Mouse (Mus musculus) liver, embryonic 12.5 days (tissue): ENCODE measurements around the gene Crkl. TPM values are rescaled to one million over a fixed set of nuclear protein-coding genes. Genes with fewer than 3 reads are reported as not detected.
A peak's percentile ranks its signal among the peaks of the same experiment; 100 is the strongest.

Experiments
- ATAC-seq: fragments of 200-750 bp; cut with Nextera tagmentation; 2 replicates; pipeline ENCODE4 v1.8.0; 2017; ENCODE audit warnings: moderate number of reproducible peaks, mild to moderate bottlenecking, moderate library complexity
- H3K27ac ChIP-seq: fragments of 300-500 bp; sonication (generic); 2 replicates; pipeline ENCODE4 v1.5.1; 2016; ENCODE audit warnings: mild to moderate bottlenecking
- H3K27me3 ChIP-seq: fragments of 300-500 bp; sonication (generic); replicated peaks from 2 replicates; pipeline ENCODE4 v1.6.1; 2016; ENCODE audit warnings: mild to moderate bottlenecking, moderate library complexity
- H3K36me3 ChIP-seq: fragments of 300-500 bp; sonication (generic); 2 replicates; pipeline ENCODE4 v1.6.1; 2016; ENCODE audit warnings: mild to moderate bottlenecking, moderate library complexity
- H3K4me1 ChIP-seq: fragments of 300-500 bp; sonication (generic); 2 replicates; pipeline ENCODE4 v1.6.1; 2016
- H3K4me2 ChIP-seq: fragments of 300-500 bp; sonication (generic); 2 replicates; pipeline ENCODE4 v1.6.1; 2016; ENCODE audit warnings: mild to moderate bottlenecking, moderate library complexity
- H3K4me3 ChIP-seq: fragments of 300-500 bp; sonication (generic); 2 replicates; pipeline ENCODE4 v1.5.1; 2016; ENCODE audit warnings: mild to moderate bottlenecking, moderate library complexity
- H3K9ac ChIP-seq: fragments of 300-500 bp; sonication (generic); 2 replicates; pipeline ENCODE4 v1.6.1; 2016; ENCODE audit warnings: mild to moderate bottlenecking, moderate library complexity
- H3K9me3 ChIP-seq: fragments of 300-500 bp; sonication (generic); replicated peaks from 2 replicates; pipeline ENCODE4 v1.6.1; 2016; ENCODE audit warnings: mild to moderate bottlenecking, moderate library complexity
- WGBS: fragments of 180-500 bp; shearing (Covaris S2); methylation state at CpG from one replicate; pipeline ENCODE4 v1.1.7; 2016; ENCODE audit not compliant: insufficient replicate concordance; 5-methylcytosine and 5-hydroxymethylcytosine counted together
- polyA plus RNA-seq: library from polyadenylated mRNA; unstranded; fragments of >200 nt; fragmentation: Nextera tagmentation; extraction: Ambion mirVana; gene quantifications from 2 replicates; pipeline ENCODE4 v1.2.1, GENCODE M21; 2016

Gene Crkl
- polyA plus RNA-seq, 1 experiment from 2014 or later: 41.6 TPM

DNA sequence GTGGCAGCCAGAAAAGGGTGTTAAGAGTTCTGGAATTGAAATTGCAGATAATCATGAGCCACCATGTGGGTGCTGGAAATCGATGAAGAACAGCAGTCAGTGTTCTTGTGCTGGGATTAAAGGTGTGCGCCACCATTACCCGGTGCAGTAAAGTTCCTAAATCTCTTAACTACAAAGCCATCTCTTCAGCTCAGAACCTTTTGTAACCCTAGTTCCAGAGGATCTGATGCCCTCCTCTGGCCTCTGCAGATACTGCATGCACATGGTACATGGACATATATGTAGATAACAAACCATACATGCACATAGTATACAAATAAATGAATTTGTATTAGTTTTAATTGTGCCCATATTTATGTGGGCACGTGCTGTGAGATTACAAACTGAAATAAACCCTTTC is 8.5 kb downstream of the Crkl start:
- Histone ChIP-seq H3K27me3 (no peaks in the 10 kb centered on the region), H3K4me1 (peaks cover 53% of the 10 kb centered on the region), H3K4me3 (no peak overlapping the region), H3K9me3 (no peaks in the 10 kb centered on the region), H3K4me2 (no peak overlapping the region), H3K9ac (no peak overlapping the region), H3K36me3 (peaks cover 60% of the 10 kb centered on the region), H3K27ac (no peak overlapping the region)
- 73% methylated on average over 4 of the region's 4 CpGs for WGBS
- no peak for ATAC-seq

DNA sequence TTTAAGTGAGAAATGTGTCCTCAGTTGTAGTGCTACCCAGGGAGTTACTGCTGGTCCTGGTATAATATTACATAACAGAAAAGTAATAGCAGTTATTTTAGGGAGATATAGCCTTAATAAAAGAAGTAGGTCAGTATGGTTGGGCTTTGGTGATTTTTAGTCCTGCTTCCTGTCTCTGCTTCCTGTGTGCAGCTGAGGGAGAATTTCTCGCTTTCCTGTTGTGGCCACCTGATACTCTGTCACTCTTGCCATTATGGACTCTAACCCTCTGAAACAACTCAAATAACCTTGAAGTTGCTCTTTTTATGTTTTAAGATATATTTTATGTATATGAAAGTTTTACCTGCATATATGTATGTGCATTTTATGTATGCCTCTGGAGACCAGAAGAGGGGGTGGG is 9.8 kb downstream of the Crkl start:
- Histone ChIP-seq H3K27ac (0 out of 2 replicates have a peak overlapping the region, but pooled peaks have one; percentile 13), H3K9me3 (no peaks in the 10 kb centered on the region), H3K4me1 (peaks cover 47% of the 10 kb centered on the region), H3K4me3 (no peak overlapping the region), H3K27me3 (no peaks in the 10 kb centered on the region), H3K36me3 (peaks cover 48% of the 10 kb centered on the region), H3K9ac (no peak overlapping the region), H3K4me2 (peak overlapping the region; percentile 19)
- WGBS: 70% methylated on average over 1 of the region's 1 CpGs
- ATAC-seq: no peak

DNA sequence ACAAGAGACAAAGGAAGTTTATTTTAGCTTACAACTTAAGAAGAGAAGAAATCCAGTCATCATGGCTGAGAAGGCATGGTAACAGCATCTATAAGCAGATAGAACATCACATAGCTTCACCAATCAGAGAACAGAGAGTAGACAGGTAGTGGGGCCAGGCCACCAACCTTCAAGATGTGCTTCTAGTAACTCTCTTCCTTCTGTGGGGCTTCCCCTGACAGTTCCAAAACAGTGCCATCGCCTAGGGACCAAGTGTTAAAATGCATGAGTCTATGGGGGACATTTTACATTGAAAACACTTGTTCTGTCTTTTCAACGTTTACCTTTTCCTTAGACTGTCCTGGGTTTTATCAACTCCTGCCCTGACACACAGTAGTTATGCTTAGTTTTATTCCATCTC is 11.4 kb downstream of the Crkl start:
- 82% methylated on average over 2 of the region's 2 CpGs for WGBS
- H3K4me1 ChIP-seq: peaks cover 36% of the 10 kb centered on the region
- H3K36me3 ChIP-seq: peaks cover 40% of the 10 kb centered on the region
- no peak overlapping the region for H3K4me2 ChIP-seq
- H3K27me3 ChIP-seq: no peaks in the 10 kb centered on the region
- H3K9me3 ChIP-seq: no peaks in the 10 kb centered on the region
- ATAC-seq: no peak
- H3K27ac ChIP-seq: no peak overlapping the region
- no peak overlapping the region for H3K4me3 ChIP-seq
- no peak overlapping the region for H3K9ac ChIP-seq

DNA sequence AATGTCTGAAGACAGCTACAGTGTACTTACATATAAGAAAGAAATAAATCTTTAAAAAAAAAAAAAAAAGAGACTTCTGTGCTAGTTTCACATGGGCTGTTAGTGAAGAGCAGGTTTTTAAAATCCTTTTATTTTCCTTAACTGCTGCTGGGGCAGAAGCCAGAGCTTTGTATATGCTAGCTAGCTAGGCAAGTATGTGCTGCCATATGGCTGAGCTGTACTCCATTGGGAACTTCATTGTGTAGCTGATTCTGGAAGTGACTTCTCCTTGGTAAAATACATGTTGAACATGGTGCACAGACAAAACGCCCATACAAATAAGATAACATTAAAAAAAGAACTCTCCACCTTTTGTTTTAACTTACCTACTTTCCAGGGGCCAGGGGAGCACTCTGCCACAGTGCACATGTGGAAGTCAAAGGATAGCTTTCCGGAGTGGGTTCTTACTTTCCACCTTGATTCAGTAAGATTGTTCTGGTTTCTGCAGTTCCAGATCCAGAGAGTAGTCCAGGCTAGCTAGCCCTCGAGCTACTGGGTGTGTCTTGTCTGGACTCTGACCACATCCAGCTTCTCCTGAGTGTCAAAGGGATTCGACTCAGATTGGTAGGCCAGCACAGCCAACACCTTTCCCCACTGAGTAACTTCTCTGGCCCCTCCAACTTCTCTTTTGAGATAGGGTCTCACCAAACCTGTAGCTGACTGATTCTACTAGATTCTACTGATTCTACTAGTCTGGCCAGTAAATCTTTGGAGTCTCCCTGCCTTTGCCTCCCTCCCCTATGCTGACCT is 15.3 kb downstream of the Crkl start:
- 63% methylated on average over 4 of the region's 4 CpGs for WGBS
- H3K27me3 ChIP-seq: no peaks in the 10 kb centered on the region
- H3K4me2 ChIP-seq: no peak overlapping the region
- H3K4me1 ChIP-seq: peaks cover 15% of the 10 kb centered on the region
- no peak for ATAC-seq
- no peak overlapping the region for H3K9ac ChIP-seq
- peaks cover 53% of the 10 kb centered on the region for H3K36me3 ChIP-seq
- no peak overlapping the region for H3K4me3 ChIP-seq
- H3K9me3 ChIP-seq: no peaks in the 10 kb centered on the region
- H3K27ac ChIP-seq: no peak overlapping the region

GRCm38 (mm10) chr16:17472498-17472897 is 20.7 kb downstream of the Crkl start:
- no peak overlapping the region for H3K9ac ChIP-seq
- H3K4me3 ChIP-seq: no peak overlapping the region
- no peak overlapping the region for H3K27ac ChIP-seq
- H3K27me3 ChIP-seq: no peaks in the 10 kb centered on the region
- H3K4me1 ChIP-seq: peaks cover 11% of the 10 kb centered on the region; the same call in 1 of the 2 replicates
- WGBS: 68% methylated on average over 6 of the region's 6 CpGs
- peaks cover 77% of the 10 kb centered on the region for H3K36me3 ChIP-seq
- no peaks in the 10 kb centered on the region for H3K9me3 ChIP-seq
- H3K4me2 ChIP-seq: no peak overlapping the region
- no peak for ATAC-seq

DNA sequence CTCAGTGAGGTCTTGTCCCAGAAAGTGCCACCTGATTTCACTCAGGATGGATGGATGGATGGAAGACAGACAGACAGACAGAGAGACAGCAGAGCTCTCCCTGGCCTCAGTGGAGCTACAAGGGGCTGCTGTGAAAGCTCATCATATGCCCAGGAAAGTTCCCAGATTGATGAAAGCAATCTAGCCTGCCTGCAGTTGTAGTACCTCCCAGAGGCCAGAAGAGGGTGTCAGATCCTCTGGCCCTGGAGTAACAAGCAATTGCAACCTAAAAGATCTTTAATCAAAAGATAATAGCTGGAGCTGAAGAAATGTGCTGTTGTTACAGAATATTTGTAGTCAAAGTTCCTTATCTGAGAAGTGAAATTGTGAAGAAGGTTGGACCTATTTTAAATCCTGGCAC is 22.3 kb downstream of the Crkl start:
- H3K36me3 ChIP-seq: peaks cover 86% of the 10 kb centered on the region
- no peak overlapping the region for H3K9ac ChIP-seq
- ATAC-seq: no peak
- H3K27me3 ChIP-seq: no peaks in the 10 kb centered on the region
- H3K27ac ChIP-seq: no peak overlapping the region
- H3K4me2 ChIP-seq: no peak overlapping the region
- H3K9me3 ChIP-seq: no peaks in the 10 kb centered on the region
- H3K4me3 ChIP-seq: no peak overlapping the region
- peaks cover 27% of the 10 kb centered on the region for H3K4me1 ChIP-seq

DNA sequence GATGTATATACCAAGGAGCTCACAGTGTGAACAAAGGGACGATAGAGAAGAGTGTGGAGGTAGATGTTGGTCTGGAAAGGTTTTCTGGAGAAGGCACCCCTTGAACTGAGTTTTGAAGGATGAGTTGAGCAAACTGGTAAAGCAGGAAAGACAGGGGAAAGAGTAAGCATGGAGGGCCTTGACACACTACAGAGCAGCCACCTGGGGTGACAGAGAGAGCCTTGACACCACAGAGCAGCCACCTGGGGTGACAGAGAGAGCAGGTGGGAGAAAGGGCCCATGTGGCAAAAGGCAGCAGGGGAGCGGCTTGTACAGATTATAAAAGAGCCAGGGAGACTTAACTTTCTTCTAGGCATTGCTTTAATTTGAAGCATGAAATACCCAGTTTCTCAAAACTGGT is 23.0 kb downstream of the Crkl start:
- Histone ChIP-seq H3K4me1 (peaks cover 32% of the 10 kb centered on the region), H3K36me3 (peaks cover 85% of the 10 kb centered on the region), H3K9ac (no peak overlapping the region), H3K4me2 (no peak overlapping the region), H3K27me3 (no peaks in the 10 kb centered on the region), H3K4me3 (no peak overlapping the region), H3K27ac (no peak overlapping the region), H3K9me3 (no peaks in the 10 kb centered on the region)
- WGBS: 80% methylated on average over 2 of the region's 2 CpGs
- ATAC-seq: no peak

GRCm38 (mm10) chr16:17475326-17475725 is 23.5 kb downstream of the Crkl start:
- no peak for ATAC-seq
- WGBS: 83% methylated on average over 4 of the region's 4 CpGs

DNA sequence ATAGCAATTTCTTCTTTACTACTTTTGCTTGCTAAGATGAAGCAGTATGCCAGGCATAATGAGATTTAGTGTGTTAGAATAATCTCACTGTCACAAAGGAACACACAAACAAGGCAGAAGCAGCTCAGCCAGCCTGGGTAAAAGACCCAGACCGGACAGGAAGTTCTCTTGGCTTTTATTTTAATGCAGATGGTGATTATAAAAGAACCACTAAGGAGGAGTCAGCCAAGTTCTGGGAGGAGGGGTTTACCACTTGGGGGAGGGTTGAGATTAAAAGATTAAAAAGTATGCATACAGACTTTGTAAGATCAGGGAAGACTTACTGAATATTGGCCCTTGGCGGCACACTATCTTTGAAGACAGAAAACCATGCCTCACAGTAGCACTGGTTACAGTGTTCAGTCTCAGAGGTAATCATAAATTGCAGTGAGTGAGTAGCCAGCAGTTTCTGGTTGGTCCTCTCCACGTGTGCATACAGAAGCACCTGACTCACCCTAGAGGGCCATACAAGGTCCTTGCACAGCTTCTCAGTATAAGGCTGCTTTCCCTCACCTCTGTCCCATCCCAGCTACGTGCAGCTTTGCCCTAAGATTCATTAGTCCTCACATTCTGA is 26.6 kb downstream of the Crkl start:
- H3K4me3 ChIP-seq: no peak overlapping the region
- H3K4me2 ChIP-seq: no peak overlapping the region
- H3K27ac ChIP-seq: no peak overlapping the region; the same call in 1 of the 2 replicates
- peak; percentile 45 for ATAC-seq
- no peaks in the 10 kb centered on the region for H3K27me3 ChIP-seq
- no peaks in the 10 kb centered on the region for H3K9me3 ChIP-seq
- H3K36me3 ChIP-seq: peaks cover 68% of the 10 kb centered on the region
- H3K9ac ChIP-seq: no peak overlapping the region
- WGBS: 59% methylated on average over 4 of the region's 4 CpGs
- peaks cover 51% of the 10 kb centered on the region for H3K4me1 ChIP-seq

More at GRCm38 (mm10) chr16:17475326-17475725, 23.5 kb downstream of the Crkl start:
- H3K9ac ChIP-seq: no peak overlapping the region
- H3K4me1 ChIP-seq: peaks cover 37% of the 10 kb centered on the region
- H3K27ac ChIP-seq: no peak overlapping the region
- H3K4me3 ChIP-seq: no peak overlapping the region
- H3K27me3 ChIP-seq: no peaks in the 10 kb centered on the region
- H3K4me2 ChIP-seq: no peak overlapping the region
- no peaks in the 10 kb centered on the region for H3K9me3 ChIP-seq
- peaks cover 82% of the 10 kb centered on the region for H3K36me3 ChIP-seq

DNA sequence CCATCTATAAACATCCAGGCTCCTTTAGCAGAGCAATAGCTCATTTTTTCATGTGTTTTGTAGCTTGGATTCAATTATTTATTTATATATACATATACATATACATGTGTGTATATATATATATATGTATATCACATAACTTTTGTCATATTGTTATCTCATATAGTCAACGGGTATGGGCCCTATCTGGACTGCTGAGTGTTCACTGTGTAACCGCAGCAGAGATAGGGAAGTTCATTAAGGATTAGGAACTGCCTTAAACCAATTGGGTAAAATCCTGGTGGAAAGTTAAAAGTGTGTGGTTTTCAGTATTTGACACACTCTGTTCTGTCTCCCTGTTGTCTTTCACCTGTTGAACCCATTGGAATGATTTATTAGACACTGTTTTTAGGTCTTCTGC is 29.7 kb downstream of the Crkl start:
- H3K36me3 ChIP-seq: peaks cover 79% of the 10 kb centered on the region
- H3K4me2 ChIP-seq: no peak overlapping the region
- H3K9ac ChIP-seq: no peak overlapping the region
- 28% methylated on average over 2 of the region's 2 CpGs for WGBS
- H3K4me1 ChIP-seq: peaks cover 55% of the 10 kb centered on the region
- H3K27ac ChIP-seq: no peak overlapping the region
- H3K27me3 ChIP-seq: no peaks in the 10 kb centered on the region
- ATAC-seq: peak; percentile 57; the same call in 1 of the 2 replicates
- no peak overlapping the region for H3K4me3 ChIP-seq
- no peaks in the 10 kb centered on the region for H3K9me3 ChIP-seq

DNA sequence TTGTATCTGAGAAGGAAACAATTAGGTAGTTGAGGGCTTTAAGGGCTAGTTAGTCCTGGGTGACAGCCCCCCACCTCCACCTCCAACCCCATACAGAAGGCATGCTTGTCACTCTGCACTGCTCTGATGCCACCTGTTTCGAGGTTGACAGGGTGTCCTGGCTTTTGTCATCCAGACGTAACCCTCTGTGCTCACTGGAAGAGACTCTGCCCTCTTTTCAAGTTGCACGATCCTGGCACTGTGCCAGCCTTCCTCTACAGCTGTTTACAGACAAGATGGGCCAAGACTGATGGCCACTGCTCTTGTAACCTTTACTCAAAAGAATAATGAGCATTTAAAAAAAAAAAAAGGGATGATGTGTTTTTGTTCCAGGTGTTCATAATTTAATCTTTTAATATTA is 34.7 kb downstream of the Crkl start:
- H3K36me3 ChIP-seq: peaks cover 56% of the 10 kb centered on the region

More for the DNA sequence above, 34.7 kb downstream of the Crkl start:
- WGBS: 72% methylated on average over 3 of the region's 3 CpGs
- peaks cover 23% of the 10 kb centered on the region for H3K27me3 ChIP-seq
- H3K9me3 ChIP-seq: no peaks in the 10 kb centered on the region
- H3K4me2 ChIP-seq: no peak overlapping the region
- H3K27ac ChIP-seq: no peak overlapping the region
- peaks cover 38% of the 10 kb centered on the region for H3K4me1 ChIP-seq
- H3K4me3 ChIP-seq: no peak overlapping the region
- H3K9ac ChIP-seq: no peak overlapping the region
- ATAC-seq: no peak
